In genomic region chr8:123331301-123331700, GRCm38 (mm10) we compare ENCODE assay signal across 12 mouse cellular contexts. TPM values are rescaled to one million over a fixed set of nuclear protein-coding genes. Genes with fewer than 3 reads are reported as not detected.
DNase-seq lines count a peak whose midpoint lies in the region; ATAC-seq and TF ChIP-seq lines count a peak whose summit lies in the region.
"Had no signal": no experiment of that assay in that cellular context is flagged by ENCODE, and none has a peak within 500 bp of the region (broad histone marks: within the 10 kb centered on the region; RNA-seq: fewer than 3 reads in every experiment).

No protein-coding gene starts in this region.

- WGBS in midbrain, embryonic 13.5 days, result 84% methylated on average over 2 of the region's 2 CpGs
- 84% methylated on average over 2 of the region's 2 CpGs for WGBS in midbrain, embryonic 10.5 days
- WGBS in hindbrain, postnatal 0 days, result 85% methylated on average over 2 of the region's 2 CpGs
- WGBS in stomach, postnatal 0 days, result 46% methylated on average over 2 of the region's 2 CpGs

- ATAC-seq in midbrain, embryonic 13.5 days, result no peak
- no peak for ATAC-seq in hindbrain, postnatal 0 days
- ATAC-seq in stomach, postnatal 0 days (ENCODE audit: low FRiP score, low TSS enrichment), result peak; percentile 51
- ATAC-seq in erythroid progenitor cell, adult 5-6 weeks (replicated peaks; ENCODE audit: low FRiP score, poor library complexity, severe bottlenecking), result no peak
- ATAC-seq: inflammation-experienced regulatory T-cells, adult 6 months had no signal

- H3K27ac ChIP-seq in midbrain, embryonic 13.5 days, result peak overlapping the region; percentile 95
- H3K27ac ChIP-seq in midbrain, embryonic 10.5 days (replicated peaks), result no peak overlapping the region
- peak overlapping the region; percentile 95 for H3K27ac ChIP-seq in hindbrain, postnatal 0 days
- no peak overlapping the region for H3K27ac ChIP-seq in stomach, postnatal 0 days (replicated peaks)

- H3K4me2 ChIP-seq in midbrain, embryonic 13.5 days (replicated peaks), result peak overlapping the region; percentile 84
- H3K4me2 ChIP-seq in hindbrain, postnatal 0 days (ENCODE audit: low read depth, low read length), result peak overlapping the region; percentile 67
- H3K4me2 ChIP-seq in stomach, postnatal 0 days (replicated peaks; ENCODE audit: low read depth), result no peak overlapping the region

- TF ChIP-seq EP300 in stomach, postnatal 0 days (optimal IDR thresholded peaks at IDR 0.05), result no peak

- no peak for TF ChIP-seq CTCF in hindbrain, postnatal 0 days (IDR thresholded peaks at IDR 0.05; ENCODE audit: low read depth)
- TF ChIP-seq CTCF in stomach, postnatal 0 days (IDR thresholded peaks at IDR 0.05; ENCODE audit: low read depth), result no peak

- no peaks in the 10 kb centered on the region for H3K27me3 ChIP-seq in midbrain, embryonic 13.5 days
- H3K27me3 ChIP-seq in midbrain, embryonic 10.5 days (ENCODE audit: low read depth, poor library complexity, severe bottlenecking), result peaks cover 26% of the 10 kb centered on the region
- no peaks in the 10 kb centered on the region for H3K27me3 ChIP-seq in hindbrain, postnatal 0 days (ENCODE audit: insufficient read depth, low read length)
- H3K27me3 ChIP-seq in stomach, postnatal 0 days (ENCODE audit: control insufficient read depth, insufficient read depth, low read length), result no peaks in the 10 kb centered on the region

- no peaks in the 10 kb centered on the region for H3K36me3 ChIP-seq in midbrain, embryonic 13.5 days
- no peaks in the 10 kb centered on the region for H3K36me3 ChIP-seq in midbrain, embryonic 10.5 days
- H3K36me3 ChIP-seq in hindbrain, postnatal 0 days (ENCODE audit: insufficient read depth, low read length), result no peaks in the 10 kb centered on the region
- no peaks in the 10 kb centered on the region for H3K36me3 ChIP-seq in stomach, postnatal 0 days (ENCODE audit: control insufficient read depth, insufficient read depth, low read length)
- H3K36me3 ChIP-seq: heart, embryonic 10.5 days had no signal

- H3K9ac ChIP-seq in midbrain, embryonic 13.5 days (replicated peaks), result no peak overlapping the region
- H3K9ac ChIP-seq in hindbrain, postnatal 0 days (replicated peaks; ENCODE audit: low read length), result no peak overlapping the region
- no peak overlapping the region for H3K9ac ChIP-seq in stomach, postnatal 0 days (ENCODE audit: low read length)

- peak overlapping the region; percentile 88; the same call in 1 of the 2 replicates for H3K4me3 ChIP-seq in midbrain, embryonic 13.5 days (replicated peaks)
- H3K4me3 ChIP-seq in midbrain, embryonic 10.5 days, result no peak overlapping the region
- H3K4me3 ChIP-seq in hindbrain, postnatal 0 days (ENCODE audit: low read length), result peak overlapping the region; percentile 76
- no peak overlapping the region for H3K4me3 ChIP-seq in stomach, postnatal 0 days (ENCODE audit: low read depth, low read length)

- H3K9me3 ChIP-seq in midbrain, embryonic 13.5 days, result no peaks in the 10 kb centered on the region
- no peaks in the 10 kb centered on the region for H3K9me3 ChIP-seq in midbrain, embryonic 10.5 days (replicated peaks)
- H3K9me3 ChIP-seq in hindbrain, postnatal 0 days (ENCODE audit: low read length), result no peaks in the 10 kb centered on the region
- no peaks in the 10 kb centered on the region for H3K9me3 ChIP-seq in stomach, postnatal 0 days (ENCODE audit: control insufficient read depth, low read length)
- H3K9me3 ChIP-seq: heart, embryonic 10.5 days had no signal

- H3K4me1 ChIP-seq in midbrain, embryonic 13.5 days (replicated peaks), result peaks cover 35% of the 10 kb centered on the region
- H3K4me1 ChIP-seq in midbrain, embryonic 10.5 days, result peaks cover 33% of the 10 kb centered on the region
- peaks cover 12% of the 10 kb centered on the region for H3K4me1 ChIP-seq in hindbrain, postnatal 0 days (ENCODE audit: insufficient read depth, low read length)
- H3K4me1 ChIP-seq in stomach, postnatal 0 days (replicated peaks; ENCODE audit: control insufficient read depth, insufficient read depth), result no peaks in the 10 kb centered on the region

- no peak for DNase-seq in midbrain, embryonic 10.5 days (ENCODE audit: low spot score)
- DNase-seq in brain, adult 2 months (ENCODE audit: low read depth, low spot score), result peak; percentile 75
- no peak for DNase-seq in hindbrain, postnatal 0 days (ENCODE audit: low spot score)
- peak; percentile 44 for DNase-seq in stomach, postnatal 0 days (ENCODE audit: low spot score)
- DNase-seq in cerebellum, adult 9-10 months, result no peak
- DNase-seq: cerebellum, postnatal 10 days; right cerebral cortex, postnatal 25 days; thymus, postnatal 14 days had no signal

RNA-seq across cellular contexts. Expression of gene Spire2, which starts 1.2 kb away (rescaled TPM):
- polyA plus RNA-seq in midbrain, embryonic 13.5 days (2015; fragmentation: Nextera tagmentation; extraction: Ambion mirVana), result 31.8 and 38.7 TPM in 2 replicates
- polyA plus RNA-seq in midbrain, embryonic 10.5 days (2016; fragmentation: Nextera tagmentation; extraction: Ambion mirVana), result 9.7 and 12.3 TPM in 2 replicates
- 34.0 and 34.5 TPM in 2 replicates for total RNA-seq in hindbrain, postnatal 0 days (2014; rRNA removed)
- polyA plus RNA-seq in hindbrain, postnatal 0 days (2015; fragmentation: Nextera tagmentation; extraction: Ambion mirVana), result 24.7 and 25.4 TPM in 2 replicates
- polyA plus RNA-seq in stomach, postnatal 0 days (2015; fragmentation: Nextera tagmentation; extraction: Ambion mirVana), result 12.4 and 13.1 TPM in 2 replicates
- total RNA-seq in erythroid progenitor cell, adult 5-6 weeks (2015; ENCODE audit: low replicate concordance), result not detected in 2 replicates
- not detected in 2 replicates for total RNA-seq in erythroid progenitor cell, adult 5-6 weeks (2017; ENCODE audit: low replicate concordance)
- polyA plus RNA-seq: inflammation-experienced regulatory T-cells, adult 6 months had no signal

RNA-seq across cellular contexts. Expression of gene Fanca, which starts 12.9 kb away (rescaled TPM):
- 14.0 and 15.2 TPM in 2 replicates for polyA plus RNA-seq in midbrain, embryonic 13.5 days (2015; fragmentation: Nextera tagmentation; extraction: Ambion mirVana)
- 40.4 and 45.3 TPM in 2 replicates for polyA plus RNA-seq in midbrain, embryonic 10.5 days (2016; fragmentation: Nextera tagmentation; extraction: Ambion mirVana)
- total RNA-seq in hindbrain, postnatal 0 days (2014; rRNA removed), result 9.5 and 13.5 TPM in 2 replicates
- 5.8 TPM in 2 replicates for polyA plus RNA-seq in hindbrain, postnatal 0 days (2015; fragmentation: Nextera tagmentation; extraction: Ambion mirVana)
- polyA plus RNA-seq in stomach, postnatal 0 days (2015; fragmentation: Nextera tagmentation; extraction: Ambion mirVana), result 5.3 and 5.7 TPM in 2 replicates
- 47.9 and 75.0 TPM in 2 replicates for total RNA-seq in erythroid progenitor cell, adult 5-6 weeks (2015; ENCODE audit: low replicate concordance)
- 31.5 and 34.1 TPM in 2 replicates for total RNA-seq in erythroid progenitor cell, adult 5-6 weeks (2017; ENCODE audit: low replicate concordance)

RNA-seq across cellular contexts. Expression of gene Tcf25, which starts 42.3 kb away (rescaled TPM):
- polyA plus RNA-seq in midbrain, embryonic 13.5 days (2015; fragmentation: Nextera tagmentation; extraction: Ambion mirVana), result 238 and 263 TPM in 2 replicates
- 150 and 167 TPM in 2 replicates for polyA plus RNA-seq in midbrain, embryonic 10.5 days (2016; fragmentation: Nextera tagmentation; extraction: Ambion mirVana)
- 540 and 551 TPM in 2 replicates for total RNA-seq in hindbrain, postnatal 0 days (2014; rRNA removed)
- 407 and 411 TPM in 2 replicates for polyA plus RNA-seq in hindbrain, postnatal 0 days (2015; fragmentation: Nextera tagmentation; extraction: Ambion mirVana)
- polyA plus RNA-seq in stomach, postnatal 0 days (2015; fragmentation: Nextera tagmentation; extraction: Ambion mirVana), result 133 and 146 TPM in 2 replicates
- total RNA-seq in erythroid progenitor cell, adult 5-6 weeks (2015; ENCODE audit: low replicate concordance), result 36.4 and 48.6 TPM in 2 replicates
- 27.2 and 70.3 TPM in 2 replicates for total RNA-seq in erythroid progenitor cell, adult 5-6 weeks (2017; ENCODE audit: low replicate concordance)

Comparison
In these comparisons a context has a peak if more than half of its experiments do, and no peak if none do; other contexts are left out.
1. H3K27ac ChIP-seq: peak in midbrain, embryonic 13.5 days (single experiment) and hindbrain, postnatal 0 days (single experiment); none in midbrain, embryonic 10.5 days (single experiment) and stomach, postnatal 0 days (single experiment).
2. H3K4me3 ChIP-seq: peak in midbrain, embryonic 13.5 days (single experiment) and hindbrain, postnatal 0 days (single experiment); none in midbrain, embryonic 10.5 days (single experiment) and stomach, postnatal 0 days (single experiment).
3. DNase-seq: peak in brain, adult 2 months (single experiment) and stomach, postnatal 0 days (single experiment); none in midbrain, embryonic 10.5 days (single experiment), hindbrain, postnatal 0 days (single experiment) and cerebellum, adult 9-10 months (single experiment).